Mouse (Mus musculus): ENCODE data around the gene Ccdc85a. TPM values are rescaled to one million over a fixed set of nuclear protein-coding genes. Genes with fewer than 3 reads are reported as not detected.
"Not testable (repeated sequence)": the region's sequence is repeated elsewhere in the genome, so short reads cannot be mapped to it uniquely, and the experiment has no call there.

The Ccdc85a gene
- polyA plus RNA-seq, 1 experiment, result 0.20 TPM

GRCm38 (mm10) chr11:28365209-28365928, 218.8 kb downstream of the Ccdc85a start:
- 23% methylated on average over 26 of the region's 26 CpGs for WGBS
- TF ChIP-seq CTCF (IDR thresholded peaks at IDR 0.05; ENCODE audit: extremely low read depth, insufficient read length, insufficient replicate concordance, low read depth, low read length), result no peak
- no peak for TF ChIP-seq POLR2A (IDR thresholded peaks at IDR 0.05; ENCODE audit: low read depth, low read length)
- H3K4me1 ChIP-seq (ENCODE audit: control insufficient read depth, insufficient read depth, insufficient read length, low read length), result no peaks in the 10 kb centered on the region
- no peak overlapping the region for H3K27ac ChIP-seq (ENCODE audit: insufficient read depth, low read depth, low read length)
- H3K27me3 ChIP-seq (ENCODE audit: control insufficient read depth, insufficient read depth, low read length), result no peaks in the 10 kb centered on the region
- peak overlapping the region; percentile 7; the same call in 1 of the 2 replicates for H3K4me3 ChIP-seq (ENCODE audit: low read depth, low read length)
- H3K36me3 ChIP-seq (ENCODE audit: control insufficient read depth, insufficient read depth, low read length), result no peaks in the 10 kb centered on the region

GRCm38 (mm10) chr11:28343465-28343864, 240.7 kb downstream of the Ccdc85a start:
- Histone ChIP-seq H3K27me3 (ENCODE audit: control insufficient read depth, insufficient read depth, low read length) (no peaks in the 10 kb centered on the region), H3K4me3 (ENCODE audit: low read depth, low read length) (no peak overlapping the region), H3K4me1 (ENCODE audit: control insufficient read depth, insufficient read depth, insufficient read length, low read length) (no peaks in the 10 kb centered on the region), H3K36me3 (ENCODE audit: control insufficient read depth, insufficient read depth, low read length) (no peaks in the 10 kb centered on the region), H3K27ac (ENCODE audit: insufficient read depth, low read depth, low read length) (no peak overlapping the region)
- WGBS, result 87% methylated on average over 2 of the region's 2 CpGs
- TF ChIP-seq POLR2A (IDR thresholded peaks at IDR 0.05; ENCODE audit: low read depth, low read length), result no peak
- TF ChIP-seq CTCF (IDR thresholded peaks at IDR 0.05; ENCODE audit: extremely low read depth, insufficient read length, insufficient replicate concordance, low read depth, low read length), result no peak

GRCm38 (mm10) chr11:28341887-28342286, 242.2 kb downstream of the Ccdc85a start:
- H3K27me3 ChIP-seq (ENCODE audit: control insufficient read depth, insufficient read depth, low read length), result no peaks in the 10 kb centered on the region
- no peak for TF ChIP-seq CTCF (IDR thresholded peaks at IDR 0.05; ENCODE audit: extremely low read depth, insufficient read length, insufficient replicate concordance, low read depth, low read length)
- TF ChIP-seq POLR2A (IDR thresholded peaks at IDR 0.05; ENCODE audit: low read depth, low read length), result no peak
- no peaks in the 10 kb centered on the region for H3K4me1 ChIP-seq (ENCODE audit: control insufficient read depth, insufficient read depth, insufficient read length, low read length)
- no peaks in the 10 kb centered on the region for H3K36me3 ChIP-seq (ENCODE audit: control insufficient read depth, insufficient read depth, low read length)
- H3K27ac ChIP-seq (ENCODE audit: insufficient read depth, low read depth, low read length), result no peak overlapping the region
- no peak overlapping the region for H3K4me3 ChIP-seq (ENCODE audit: low read depth, low read length)
- WGBS, result 65% methylated on average over 5 of the region's 5 CpGs

- not testable (repeated sequence) for H3K36me3 ChIP-seq (ENCODE audit: control insufficient read depth, insufficient read depth, low read length); H3K4me3 ChIP-seq (ENCODE audit: low read depth, low read length); H3K27me3 ChIP-seq (ENCODE audit: control insufficient read depth, insufficient read depth, low read length); H3K27ac ChIP-seq (ENCODE audit: insufficient read depth, low read depth, low read length); H3K4me1 ChIP-seq (ENCODE audit: control insufficient read depth, insufficient read depth, insufficient read length, low read length)
- 92% methylated on average over 45 of the region's 45 CpGs for WGBS
Observed at GRCm38 (mm10) chr11:28339224-28340150, 244.6 kb downstream of the Ccdc85a start, which contains the start of gene Gm6685. Gene Gm6685 (minus strand): TSS chr11:28339867.

Other genes with a start within 250 kb of the Ccdc85a start
- 0.34 TPM in 1 of 2 replicates, not detected in the other for gene Gm6685, start 244.5 kb downstream of the Ccdc85a start, polyA plus RNA-seq (2012; rRNA removed)